In genomic region chr5:104333231-104333640, GRCm38 (mm10) we compare ENCODE assay signal across 9 mouse cellular contexts. TPM values are rescaled to one million over a fixed set of nuclear protein-coding genes. Genes with fewer than 3 reads are reported as not detected.
A peak's percentile ranks its signal among the peaks of the same experiment; 100 is the strongest.
DNase-seq lines count a peak whose midpoint lies in the region; ATAC-seq lines count a peak whose summit lies in the region.
"Had no signal": no experiment of that assay in that cellular context is flagged by ENCODE, and none has a peak within 500 bp of the region (broad histone marks: within the 10 kb centered on the region; RNA-seq: fewer than 3 reads in every experiment).

No protein-coding gene starts in this region.

- WGBS in forebrain, embryonic 11.5 days, result 58% methylated on average over 7 of the region's 7 CpGs
- WGBS in hindbrain, embryonic 14.5 days, result 49% methylated on average over 7 of the region's 7 CpGs

- no peaks in the 10 kb centered on the region for H3K4me1 ChIP-seq in forebrain, embryonic 11.5 days (replicated peaks; ENCODE audit: control insufficient read depth, insufficient read depth, low read length)
- H3K4me1 ChIP-seq in hindbrain, embryonic 14.5 days (replicated peaks; ENCODE audit: control insufficient read depth, insufficient read depth, low read length), result no peaks in the 10 kb centered on the region
- H3K4me1 ChIP-seq: limb, embryonic 15.5 days had no signal

- peak; percentile 64 for DNase-seq in gastrocnemius, adult 18-20 months (ENCODE audit: low spot score)
- no peak for DNase-seq in gastrocnemius, postnatal 25 days
- DNase-seq in adrenal gland, postnatal 14 days, result peak; percentile 82
- peak; percentile 70 for DNase-seq in forebrain, embryonic 11.5 days (ENCODE audit: low spot score)
- peak; percentile 88 for DNase-seq in hindbrain, embryonic 14.5 days (ENCODE audit: low spot score)
- DNase-seq in layer of hippocampus, postnatal 25 days (ENCODE audit: extremely low spot score in 1 of 2, low spot score in 1 of 2), result peak; percentile 34 to 76
- DNase-seq in right cerebral cortex, postnatal 4 days, result peak; percentile 69

- no peaks in the 10 kb centered on the region for H3K9me3 ChIP-seq in forebrain, embryonic 11.5 days (ENCODE audit: control insufficient read depth, low read length)
- no peaks in the 10 kb centered on the region for H3K9me3 ChIP-seq in hindbrain, embryonic 14.5 days (ENCODE audit: control insufficient read depth, low read length)
- H3K9me3 ChIP-seq: limb, embryonic 15.5 days had no signal

- H3K4me2 ChIP-seq in forebrain, embryonic 11.5 days (ENCODE audit: low read depth, low read length, severe bottlenecking), result no peak overlapping the region
- H3K4me2 ChIP-seq in hindbrain, embryonic 14.5 days (replicated peaks), result 0 out of 2 replicates have a peak overlapping the region, but pooled peaks have one; percentile 12
- H3K4me2 ChIP-seq: limb, embryonic 15.5 days had no signal

- no peaks in the 10 kb centered on the region for H3K36me3 ChIP-seq in forebrain, embryonic 11.5 days (ENCODE audit: control insufficient read depth, insufficient read depth, low read length)
- no peaks in the 10 kb centered on the region for H3K36me3 ChIP-seq in hindbrain, embryonic 14.5 days (replicated peaks; ENCODE audit: control insufficient read depth, insufficient read depth)
- H3K36me3 ChIP-seq: limb, embryonic 15.5 days had no signal

- no peaks in the 10 kb centered on the region for H3K27me3 ChIP-seq in forebrain, embryonic 11.5 days (ENCODE audit: control insufficient read depth, insufficient read depth, low read length)
- no peaks in the 10 kb centered on the region for H3K27me3 ChIP-seq in hindbrain, embryonic 14.5 days (ENCODE audit: control insufficient read depth, insufficient read depth, low read length)

- H3K4me3 ChIP-seq in forebrain, embryonic 11.5 days (ENCODE audit: low read depth, low read length), result no peak overlapping the region
- no peak overlapping the region for H3K4me3 ChIP-seq in hindbrain, embryonic 14.5 days (replicated peaks; ENCODE audit: low read length)
- H3K4me3 ChIP-seq: limb, embryonic 15.5 days had no signal

- ATAC-seq in forebrain, embryonic 11.5 days (replicated peaks; ENCODE audit: low FRiP score), result peak; percentile 72
- ATAC-seq in hindbrain, embryonic 14.5 days (ENCODE audit: low FRiP score), result peak; percentile 43; the same call in 1 of the 2 replicates
- peak; percentile 86 for ATAC-seq in megakaryocyte progenitor cell, adult 5-6 weeks (replicated peaks; ENCODE audit: poor library complexity)

- no peak overlapping the region for H3K27ac ChIP-seq in forebrain, embryonic 11.5 days (ENCODE audit: low read depth, low read length)
- H3K27ac ChIP-seq in hindbrain, embryonic 14.5 days, result no peak overlapping the region
- H3K27ac ChIP-seq: limb, embryonic 15.5 days had no signal

- no peak overlapping the region for H3K9ac ChIP-seq in forebrain, embryonic 11.5 days (ENCODE audit: low read length)
- no peak overlapping the region for H3K9ac ChIP-seq in hindbrain, embryonic 14.5 days
- H3K9ac ChIP-seq: limb, embryonic 15.5 days had no signal

RNA-seq across cellular contexts. Expression of gene Mepe, which starts 8.1 kb away (rescaled TPM):
- not detected for total RNA-seq in gastrocnemius, adult 18-20 months (2021)
- total RNA-seq in gastrocnemius, postnatal 25 days (2021), result not detected
- not detected in 2 replicates for total RNA-seq in adrenal gland, postnatal 14 days (2021)
- not detected in 2 replicates for polyA plus RNA-seq in forebrain, embryonic 11.5 days (2014; fragmentation: Nextera tagmentation; extraction: Ambion mirVana)
- polyA plus RNA-seq in hindbrain, embryonic 14.5 days (2014; fragmentation: Nextera tagmentation; extraction: Ambion mirVana), result not detected in 2 replicates
- total RNA-seq in layer of hippocampus, postnatal 25 days (2021), result not detected
- total RNA-seq in megakaryocyte progenitor cell, adult 5-6 weeks (2015), result not detected in 2 replicates
- total RNA-seq in megakaryocyte progenitor cell, adult 5-6 weeks (2017), result not detected in 2 replicates

RNA-seq across cellular contexts. Expression of gene Ibsp, which starts 34.3 kb away (rescaled TPM):
- not detected for total RNA-seq in gastrocnemius, adult 18-20 months (2021)
- not detected for total RNA-seq in gastrocnemius, postnatal 25 days (2021)
- not detected in 2 replicates for total RNA-seq in adrenal gland, postnatal 14 days (2021)
- not detected in 2 replicates for polyA plus RNA-seq in forebrain, embryonic 11.5 days (2014; fragmentation: Nextera tagmentation; extraction: Ambion mirVana)
- polyA plus RNA-seq in hindbrain, embryonic 14.5 days (2014; fragmentation: Nextera tagmentation; extraction: Ambion mirVana), result not detected in 2 replicates
- under 1 TPM; 0.16 to 0.30 TPM for total RNA-seq in layer of hippocampus, postnatal 25 days (2021)
- not detected in 2 replicates for total RNA-seq in megakaryocyte progenitor cell, adult 5-6 weeks (2015)
- 0.07 TPM in 1 of 2 replicates, not detected in the other for total RNA-seq in megakaryocyte progenitor cell, adult 5-6 weeks (2017)
